Mouse (Mus musculus) spleen, embryonic (tissue): Measurements from ENCODE around the gene Kif6.

ENCODE experiments used
- CTCF ChIA-PET: fragments of 350-600 bp; sonication (Branson Sonifier 250); formaldehyde crosslinking; loops from one replicate; lab custom pipeline; 2022; lab: Charles Lee

Gene Kif6

GRCm38 (mm10) chr17:49892390-49892789 is 277.5 kb downstream of the Kif6 start:
- CTCF ChIA-PET: no interaction called here

GRCm38 (mm10) chr17:49894471-49894870 is 279.5 kb downstream of the Kif6 start:
- CTCF ChIA-PET: no interaction called here

GRCm38 (mm10) chr17:49898849-49899331 is 284.0 kb downstream of the Kif6 start:
- CTCF ChIA-PET: interaction anchor here (0.8 kb wide), 1 partner anchor 13 kb away, joined by 3 read pairs; no protein-coding TSS in a partner anchor

- CTCF ChIA-PET: interaction anchor here (0.5 kb wide), 1 partner anchor 992 kb away, joined by 3 read pairs; no protein-coding TSS in a partner anchor
Measured at GRCm38 (mm10) chr17:49902613-49903012, 287.7 kb downstream of the Kif6 start.

GRCm38 (mm10) chr17:49923429-49923828 is 308.5 kb downstream of the Kif6 start:
- CTCF ChIA-PET: interaction anchor here (0.7 kb wide), 1 partner anchor 470 kb away, joined by 3 read pairs; no protein-coding TSS in a partner anchor

GRCm38 (mm10) chr17:49927611-49928010 is 312.7 kb downstream of the Kif6 start:
- CTCF ChIA-PET: no interaction called here

- CTCF ChIA-PET: no interaction called here
Measured at GRCm38 (mm10) chr17:49933806-49934205, 318.9 kb downstream of the Kif6 start.

GRCm38 (mm10) chr17:49934586-49934985 is 319.6 kb downstream of the Kif6 start:
- CTCF ChIA-PET: no interaction called here

GRCm38 (mm10) chr17:49935602-49936205 is 320.8 kb downstream of the Kif6 start:
- CTCF ChIA-PET: no interaction called here

- CTCF ChIA-PET: no interaction called here
Measured at GRCm38 (mm10) chr17:49936214-49936613, 321.3 kb downstream of the Kif6 start.

GRCm38 (mm10) chr17:49939146-49939545 is 324.2 kb downstream of the Kif6 start:
- CTCF ChIA-PET: interaction anchor here (0.8 kb wide), 1 partner anchor 13 kb away, joined by 12 read pairs; no protein-coding TSS in a partner anchor

- CTCF ChIA-PET: no interaction called here
Measured at GRCm38 (mm10) chr17:49942674-49943073, 327.7 kb downstream of the Kif6 start.

GRCm38 (mm10) chr17:49951491-49951855 is 336.5 kb downstream of the Kif6 start:
- CTCF ChIA-PET: interaction anchor here (1.1 to 1.6 kb wide), 4 partner anchors 12 to 277 kb away, joined by 3 to 12 read pairs (median 4); no protein-coding TSS in a partner anchor

GRCm38 (mm10) chr17:49951856-49952607 is 337.1 kb downstream of the Kif6 start:
- CTCF ChIA-PET: interaction anchor here (0.6 to 1.6 kb wide), 7 partner anchors 9 to 1808 kb away, joined by 3 to 12 read pairs (median 3); no protein-coding TSS in a partner anchor

GRCm38 (mm10) chr17:49959021-49959420 is 344.1 kb downstream of the Kif6 start:
- CTCF ChIA-PET: no interaction called here
